Mouse (Mus musculus) C2C12 (cell line): ENCODE measurements around the gene Nme1. TPM values are rescaled to one million over a fixed set of nuclear protein-coding genes. Genes with fewer than 3 reads are reported as not detected.

Source experiments
- H3K27me3 ChIP-seq: one replicate; pipeline ENCODE4 v1.6.1; 2011; ENCODE audit not compliant: control insufficient read depth, insufficient read depth, insufficient read length
- H3K36me3 ChIP-seq: one replicate; pipeline ENCODE4 v1.6.1; 2011; ENCODE audit not compliant: control insufficient read depth, insufficient read depth
- H3K4me3 ChIP-seq: one replicate; pipeline ENCODE4 v1.5.1; 2011; ENCODE audit warnings: mild to moderate bottlenecking, control low read depth; ENCODE audit not compliant: poor library complexity, insufficient read depth, severe bottlenecking
- H3K79me2 ChIP-seq: one replicate; pipeline ENCODE4 v1.6.1; 2011; ENCODE audit not compliant: control insufficient read depth, insufficient read depth
- H3K79me3 ChIP-seq: one replicate; pipeline ENCODE4 v1.6.1; 2011; ENCODE audit warnings: low read depth, control low read depth
- H3ac ChIP-seq: one replicate; pipeline ENCODE3; 2011; ENCODE audit warnings: low read depth; ENCODE audit not compliant: control insufficient read depth, insufficient read length
- CEBPB ChIP-seq: IDR thresholded peaks from one replicate; pipeline ENCODE4 v1.6.1; 2011; ENCODE audit warnings: low read depth, mild to moderate bottlenecking, control low read depth, moderate library complexity
- CTCF ChIP-seq: IDR thresholded peaks from one replicate; pipeline ENCODE4 v1.5.1; 2011; ENCODE audit not compliant: control insufficient read depth, insufficient read depth, insufficient read length
- FOSL1 ChIP-seq: IDR thresholded peaks from one replicate; pipeline ENCODE4 v1.8.0; 2011; ENCODE audit warnings: mild to moderate bottlenecking, low read length; ENCODE audit not compliant: poor library complexity, insufficient read depth, severe bottlenecking
- MAX ChIP-seq: IDR thresholded peaks from one replicate; pipeline ENCODE4 v1.6.1; 2011; ENCODE audit warnings: mild to moderate bottlenecking, control low read depth
- MYOD1 ChIP-seq: IDR thresholded peaks from one replicate; pipeline ENCODE4 v1.6.1; 2011; ENCODE audit warnings: low read depth; ENCODE audit not compliant: control insufficient read depth, insufficient read length
- MYOG ChIP-seq: IDR thresholded peaks from one replicate; pipeline ENCODE4 v1.6.1; 2011; ENCODE audit not compliant: control insufficient read depth, insufficient read length; ENCODE audit errors: extremely low read depth
- USF1 ChIP-seq: IDR thresholded peaks from one replicate; pipeline ENCODE4 v1.6.1; 2011; ENCODE audit warnings: low read depth, mild to moderate bottlenecking, control low read depth, moderate library complexity
- polyA plus RNA-seq: library from polyadenylated mRNA; unstranded; fragments of >200 nt; fragmentation: generic; extraction: Trizol; gene quantifications from one replicate; pipeline ENCODE4 v1.2.1, GENCODE M21; 2012; ENCODE audit warnings: missing spikeins

The Nme1 gene
- polyA plus RNA-seq, 1 experiment, result 109 TPM

DNA sequence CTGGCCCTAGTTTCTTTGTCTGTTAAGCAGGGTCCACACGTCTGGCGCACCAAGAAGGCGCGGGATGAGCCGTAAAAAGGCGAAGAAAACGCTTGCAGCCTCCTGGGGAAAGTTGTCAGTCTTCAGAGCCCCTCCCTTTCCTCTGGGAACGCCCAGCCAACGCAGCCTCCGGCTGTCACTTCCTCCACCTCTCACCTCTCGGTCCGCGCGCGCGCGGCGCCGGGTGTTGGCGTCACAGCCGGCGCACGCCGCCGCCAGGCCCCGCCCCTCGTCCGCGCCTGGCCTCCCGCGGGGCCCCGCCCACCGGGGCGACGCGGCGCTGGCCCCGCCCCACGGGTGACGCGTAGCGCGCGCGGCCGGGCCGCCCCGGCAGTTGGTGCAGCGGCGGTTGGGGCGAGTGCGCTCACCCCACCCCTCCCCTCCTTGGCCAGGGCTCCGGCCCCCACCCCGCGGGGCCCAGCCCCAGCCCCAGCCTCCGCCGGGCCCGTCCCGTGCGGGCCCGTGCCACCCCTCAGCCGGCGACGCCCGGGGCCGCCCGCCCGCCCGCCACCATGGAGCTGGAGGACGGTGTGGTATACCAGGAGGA lies 27.5 kb upstream of the Nme1 start, which contains the start of gene Spag9:
Gene Spag9, plus strand, starts transcription at position 372 of the 586 bp plus-strand sequence.
- H3K27me3 ChIP-seq, result no peaks in the 10 kb centered on the region
- peaks cover 43% of the 10 kb centered on the region for H3K79me3 ChIP-seq
- peaks cover 48% of the 10 kb centered on the region for H3K79me2 ChIP-seq
- peak within 1 kb of the TSS; percentile 86 for H3K4me3 ChIP-seq
- H3K36me3 ChIP-seq, result peaks cover 4% of the 10 kb centered on the region
- H3ac ChIP-seq, result peak within 1 kb of the TSS; percentile 87
- TF ChIP-seq MYOD1, result no peak
- no peak for TF ChIP-seq CTCF
- TF ChIP-seq MAX, result peak; percentile 44

DNA sequence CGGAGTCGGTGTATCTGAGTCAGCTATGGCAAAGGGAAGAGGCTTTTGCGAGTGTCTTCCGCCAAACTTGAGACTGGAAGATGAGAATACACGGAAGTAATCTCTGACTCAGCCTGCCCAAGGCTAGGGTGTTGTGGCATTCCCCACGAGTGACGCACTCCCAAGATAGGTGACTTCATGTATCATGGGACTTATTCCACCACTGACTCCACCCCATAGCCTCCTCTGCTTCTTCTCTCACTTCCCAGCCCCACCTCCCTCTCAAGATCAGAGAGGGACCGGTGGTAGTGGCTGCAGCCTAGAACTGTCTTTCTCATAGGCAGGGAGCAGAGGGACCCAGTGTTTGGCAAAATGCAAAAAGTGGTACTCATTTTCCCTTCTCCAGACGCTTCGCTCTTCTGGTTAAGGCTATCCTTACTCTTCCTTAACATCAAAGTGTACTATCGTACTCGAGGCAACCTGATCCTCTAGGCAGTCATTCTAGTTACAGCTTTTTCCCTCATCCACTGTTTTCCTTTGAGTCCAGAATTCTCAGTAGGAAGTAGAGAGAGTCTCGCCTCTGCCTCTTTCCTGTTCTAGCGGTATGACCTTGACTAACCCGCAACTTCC lies 26.9 kb upstream of the Nme1 start:
- Histone ChIP-seq H3K79me2 (peaks cover 42% of the 10 kb centered on the region), H3K4me3 (peak overlapping the region; percentile 86), H3K36me3 (no peaks in the 10 kb centered on the region), H3K79me3 (peaks cover 37% of the 10 kb centered on the region), H3K27me3 (no peaks in the 10 kb centered on the region), H3ac (peak overlapping the region; percentile 81)
- TF ChIP-seq CEBPB, result no peak
- no peak for TF ChIP-seq USF1
- TF ChIP-seq MAX, result peak; percentile 54
- TF ChIP-seq CTCF, result no peak
- TF ChIP-seq FOSL1, result peak; percentile 77
- no peak for TF ChIP-seq MYOG
- TF ChIP-seq MYOD1, result no peak

DNA sequence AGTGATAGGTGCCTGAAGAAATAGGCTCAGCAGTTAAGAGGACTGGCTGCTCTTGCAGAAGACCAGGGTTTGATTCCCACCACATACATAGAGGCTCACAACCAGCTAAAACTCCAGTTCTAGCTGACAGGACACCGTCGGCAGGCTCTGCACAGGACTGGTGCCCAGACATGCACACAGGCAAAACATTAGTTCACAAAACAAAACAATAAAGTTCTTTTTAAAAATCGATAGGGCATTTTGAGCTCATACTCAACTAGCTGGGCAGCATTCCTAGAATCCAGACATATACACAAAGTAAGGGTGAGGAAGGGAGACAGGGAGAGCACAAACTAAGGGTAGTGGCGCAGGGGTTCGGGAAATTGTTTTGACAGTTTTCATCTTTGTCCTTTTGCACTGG lies 26.2 kb upstream of the Nme1 start:
- peaks cover 36% of the 10 kb centered on the region for H3K79me2 ChIP-seq
- H3K27me3 ChIP-seq, result no peaks in the 10 kb centered on the region
- H3K36me3 ChIP-seq, result no peaks in the 10 kb centered on the region
- H3K79me3 ChIP-seq, result peaks cover 30% of the 10 kb centered on the region
- H3ac ChIP-seq, result peak overlapping the region; percentile 52
- no peak overlapping the region for H3K4me3 ChIP-seq
- TF ChIP-seq MYOG (no peak), CTCF (no peak), CEBPB (no peak), USF1 (no peak), MYOD1 (no peak), MAX (no peak), FOSL1 (no peak)

DNA sequence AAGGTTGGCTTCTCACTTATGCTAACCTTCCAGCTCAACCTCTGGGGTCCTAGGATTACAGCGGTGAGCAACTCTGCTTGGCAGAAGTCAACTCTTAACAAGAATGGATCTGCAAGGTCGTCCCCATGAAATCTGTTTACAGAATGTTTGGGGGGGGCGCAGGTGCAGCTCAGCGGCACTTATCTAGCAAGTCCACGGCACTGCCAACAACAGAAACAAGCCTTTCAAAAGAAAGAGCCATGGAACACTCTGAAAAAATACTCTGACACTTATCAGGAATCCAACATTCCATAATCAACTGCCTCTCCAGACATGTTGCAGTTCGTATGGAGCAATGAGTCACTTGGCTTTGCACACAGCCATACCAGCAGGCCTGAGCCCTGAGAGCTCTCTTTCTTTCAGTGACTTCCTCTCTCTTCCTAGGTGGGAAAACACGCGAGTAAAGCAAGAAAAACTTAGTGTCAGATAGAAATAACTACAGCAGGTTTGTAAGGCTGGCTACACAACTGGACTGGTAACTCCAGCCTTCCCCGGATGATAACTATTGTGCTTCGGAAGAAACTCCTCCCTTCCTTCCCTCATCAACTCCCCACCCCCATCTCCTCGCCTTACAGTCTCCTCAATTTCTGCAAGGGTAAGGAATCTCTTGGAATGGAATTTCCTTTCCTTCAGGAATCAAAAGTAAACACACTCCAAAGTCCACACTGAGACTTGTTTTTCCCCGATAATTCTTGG lies 20.2 kb upstream of the Nme1 start:
- H3K79me2 ChIP-seq, result no peaks in the 10 kb centered on the region
- H3K4me3 ChIP-seq, result no peak overlapping the region
- no peak overlapping the region for H3ac ChIP-seq
- H3K79me3 ChIP-seq, result no peaks in the 10 kb centered on the region
- H3K27me3 ChIP-seq, result no peaks in the 10 kb centered on the region
- TF ChIP-seq MYOG (no peak), FOSL1 (no peak), MAX (no peak), CTCF (no peak), CEBPB (no peak), MYOD1 (no peak), USF1 (no peak)
- H3K36me3 ChIP-seq, result no peaks in the 10 kb centered on the region

DNA sequence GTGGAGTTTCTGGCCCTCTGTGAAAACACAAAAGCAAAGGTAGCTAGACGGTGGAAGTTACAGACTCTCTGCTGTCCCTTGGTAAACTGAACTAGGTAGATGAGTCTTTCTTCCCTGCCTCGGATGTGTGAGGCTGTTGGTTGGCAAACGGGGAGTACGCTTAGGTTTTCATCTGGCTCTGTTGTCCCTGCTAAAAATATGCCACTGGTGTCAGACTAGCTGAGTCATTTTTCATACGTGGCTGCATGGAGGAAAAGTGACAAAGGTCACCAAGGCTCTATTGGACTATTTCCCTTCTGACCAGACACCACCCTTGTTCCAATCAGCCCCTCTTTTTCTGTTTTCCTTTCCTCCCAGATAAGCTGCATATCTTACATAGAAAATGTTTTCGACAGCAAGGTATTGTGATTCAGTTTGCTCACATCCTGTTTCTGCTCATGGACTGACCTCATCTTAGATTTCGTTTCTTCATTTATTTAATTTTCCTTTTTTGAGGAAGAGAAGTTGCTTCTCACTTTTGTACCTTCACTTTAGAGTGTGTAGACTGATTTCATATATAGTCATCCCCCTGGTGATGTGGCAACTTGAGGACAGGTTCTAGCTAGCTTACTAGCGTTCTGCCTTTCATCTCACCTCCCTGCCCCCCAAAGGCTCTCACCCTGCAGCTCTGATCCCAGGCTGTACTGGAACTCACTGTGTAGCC lies 19.5 kb upstream of the Nme1 start:
- Histone ChIP-seq H3K4me3 (no peak overlapping the region), H3K79me2 (no peaks in the 10 kb centered on the region), H3K36me3 (no peaks in the 10 kb centered on the region), H3K79me3 (no peaks in the 10 kb centered on the region), H3K27me3 (no peaks in the 10 kb centered on the region), H3ac (no peak overlapping the region)
- TF ChIP-seq MAX (no peak), USF1 (no peak), CEBPB (no peak), FOSL1 (no peak), CTCF (no peak), MYOG (no peak), MYOD1 (no peak)

DNA sequence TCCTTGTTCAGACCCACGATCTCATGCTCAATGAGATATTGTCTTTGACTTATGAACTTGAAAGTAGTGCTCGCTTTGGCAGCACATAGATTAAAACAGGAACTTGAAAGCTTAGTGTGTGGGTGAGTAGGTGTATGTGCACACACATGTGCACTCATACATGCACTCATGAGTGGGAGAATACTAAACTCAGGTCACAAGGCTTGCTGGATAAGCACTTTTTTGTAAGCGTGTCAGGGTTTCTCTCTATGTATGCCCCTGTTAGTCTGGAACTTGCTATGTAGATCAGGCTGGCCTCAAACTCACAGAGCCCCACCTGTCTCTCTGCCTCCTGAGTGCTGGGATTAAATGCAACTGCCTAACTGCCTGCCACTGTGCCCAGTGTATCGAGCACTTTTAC lies 18.7 kb upstream of the Nme1 start:
- Histone ChIP-seq H3K4me3 (no peak overlapping the region), H3K79me3 (no peaks in the 10 kb centered on the region), H3K79me2 (no peaks in the 10 kb centered on the region), H3K27me3 (no peaks in the 10 kb centered on the region), H3K36me3 (no peaks in the 10 kb centered on the region), H3ac (no peak overlapping the region)
- no peak for TF ChIP-seq CEBPB
